Mouse (Mus musculus) natural killer cell, adult 2 months (primary cell): ENCODE measurements at regions not wholly inside any gene's neighbourhood (a gene's known extent, or its start where the extent isn't known, plus 50 kb on each side); places are given as distances from the start of the nearest gene placed in this dataset.
"Not testable (repeated sequence)": the region's sequence is repeated elsewhere in the genome, so short reads cannot be mapped to it uniquely, and the experiment has no call there.

Experiments used
- DNase-seq, 2 experiments: peaks; one replicate each; pipeline ENCODE4 v3.0.0; 2022; ENCODE audit warnings: low spot score in 2 of 2

DNA sequence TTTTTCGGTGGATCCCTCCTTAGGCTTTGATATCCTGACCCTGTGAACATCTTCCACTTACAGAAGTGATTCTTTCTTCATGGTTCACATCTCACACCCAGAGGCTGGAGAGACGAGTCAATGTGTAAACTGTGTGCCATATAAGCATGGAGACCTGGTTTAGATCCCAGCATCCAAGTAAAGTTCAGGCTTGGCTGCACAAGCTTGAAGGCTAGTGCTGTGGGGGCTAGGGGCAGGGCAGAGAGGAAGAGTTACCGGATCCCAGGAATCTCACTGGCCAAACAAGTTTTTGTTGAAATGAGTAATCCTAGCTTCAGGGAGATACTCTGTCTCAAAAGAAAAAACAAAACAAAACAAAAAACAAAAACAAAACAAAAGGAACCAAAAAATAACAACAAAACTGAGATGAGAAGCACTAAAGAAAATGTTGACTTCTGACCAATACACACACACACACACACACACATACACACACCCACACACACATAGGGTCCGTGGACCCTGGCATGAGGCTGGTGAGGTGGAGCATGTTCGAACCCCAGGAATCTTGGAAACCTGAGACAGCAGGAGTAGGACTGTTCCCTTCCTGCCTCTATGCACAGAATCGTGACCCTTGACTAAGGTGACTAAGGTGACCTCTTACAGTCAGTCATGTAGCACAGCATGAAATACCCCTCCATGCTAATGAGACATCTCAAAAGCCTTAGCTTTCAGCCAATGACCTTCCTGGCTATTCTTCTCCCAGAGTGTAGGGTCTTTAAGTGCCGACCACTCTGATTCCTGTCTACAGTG lies 55.2 kb downstream of the Gm12728 start:
- DNase-seq, result no peak

DNA sequence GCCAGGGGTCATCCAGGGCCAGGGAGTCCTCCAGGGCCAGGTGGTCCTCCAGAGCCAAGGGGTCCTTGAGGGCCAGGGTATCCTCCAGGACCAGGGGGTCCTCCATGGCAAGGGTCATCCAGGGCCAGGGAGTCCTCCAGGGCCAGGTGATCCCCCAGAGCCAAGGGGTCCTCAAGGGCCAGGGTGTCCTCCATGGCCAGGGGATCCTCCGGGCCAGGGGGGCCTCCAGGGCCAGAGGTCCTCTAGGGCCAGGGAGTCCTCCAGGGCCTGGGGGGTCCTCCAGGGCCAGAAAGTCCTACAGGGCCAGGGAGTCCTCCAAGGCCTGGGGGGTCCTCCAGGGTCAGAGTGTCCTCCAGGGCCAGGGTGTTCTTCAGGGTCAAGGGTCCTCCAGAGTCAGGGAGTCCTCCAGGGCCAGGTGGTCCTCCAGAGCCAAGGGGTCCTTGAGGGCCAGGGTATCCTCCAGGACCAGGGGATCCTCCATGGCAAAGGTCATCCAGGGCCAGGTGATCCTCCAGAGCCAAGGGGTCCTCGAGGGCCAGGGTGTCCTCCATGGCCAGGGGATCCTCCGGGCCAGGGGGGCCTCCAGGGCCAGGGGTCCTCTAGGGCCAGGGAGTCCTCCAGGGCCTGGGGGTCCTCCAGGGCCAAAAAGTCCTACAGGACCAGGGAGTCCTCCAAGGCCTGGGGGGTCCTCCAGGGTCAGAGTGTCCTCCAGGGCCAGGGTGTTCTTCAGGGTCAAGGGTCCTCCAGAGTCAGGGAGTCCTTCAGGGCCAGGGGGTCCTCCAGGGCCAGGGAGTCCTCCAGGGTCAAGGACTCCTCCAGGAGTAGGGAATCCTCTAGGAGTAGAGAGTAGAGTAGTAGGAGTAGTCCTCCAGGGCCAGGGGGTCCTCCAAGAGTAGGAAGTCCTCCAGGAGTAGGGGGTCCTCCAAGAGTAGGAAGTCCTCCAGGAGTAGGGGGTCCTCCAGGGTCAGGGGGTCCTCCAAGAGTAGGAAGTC lies 56.6 kb downstream of the Gm12728 start:
- DNase-seq, result not testable (repeated sequence)

DNA sequence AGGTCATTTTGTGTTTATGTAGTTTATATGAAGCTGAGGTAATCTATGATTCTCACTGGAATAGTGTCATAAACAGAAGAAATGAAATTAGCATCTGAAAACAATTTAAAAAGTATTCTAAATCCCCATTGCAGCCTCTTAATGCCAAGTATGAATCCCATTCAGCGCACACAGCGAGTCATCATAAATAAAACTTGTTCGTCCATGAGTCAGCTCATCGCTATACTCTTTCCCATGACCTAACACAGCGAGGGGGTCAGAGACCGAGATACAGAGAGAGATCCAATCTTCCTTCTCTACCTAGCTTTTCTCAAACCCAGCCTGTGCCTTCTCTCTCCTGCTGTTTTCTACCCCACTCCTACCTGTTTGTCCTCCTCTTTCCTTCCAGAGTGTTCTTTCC lies 63.4 kb downstream of the Gm12728 start:
- DNase-seq, result no peak

DNA sequence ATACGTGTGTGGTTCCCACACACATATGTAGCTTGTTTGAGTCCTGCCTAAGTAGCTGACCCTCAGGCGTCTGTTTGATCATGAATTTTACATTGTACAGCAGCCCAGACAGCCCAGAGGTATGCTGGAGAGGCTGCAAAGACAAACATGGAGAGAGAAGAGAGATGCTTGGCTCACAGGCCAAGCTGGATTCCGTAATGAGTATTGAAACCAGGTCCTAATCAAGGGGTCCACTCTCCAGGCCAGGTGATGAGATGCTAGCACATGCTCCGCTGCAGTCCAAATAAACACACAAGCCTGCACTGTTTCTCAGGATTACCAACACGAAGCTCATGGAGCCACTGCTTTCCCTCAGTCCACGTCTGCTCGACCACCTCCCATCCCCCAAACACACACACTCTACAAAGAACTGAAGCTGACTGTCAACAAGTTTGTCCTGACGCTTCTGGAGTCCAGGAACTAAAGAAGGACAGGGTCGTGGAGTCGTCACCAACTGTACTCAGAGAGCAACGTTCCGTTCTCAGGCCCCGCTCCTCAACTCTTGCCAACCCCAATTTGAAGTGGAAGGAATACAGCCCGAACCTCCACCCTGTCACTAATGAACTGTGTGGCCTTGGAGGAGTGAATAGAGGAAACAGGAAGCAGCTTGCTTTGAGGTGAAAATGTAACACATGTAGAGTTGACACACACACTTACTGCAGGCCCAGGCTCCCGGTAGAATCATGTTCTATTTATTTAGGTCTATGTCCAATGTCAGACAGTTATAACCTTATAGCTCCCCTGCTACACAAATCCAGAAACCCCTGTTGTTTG lies 69.6 kb downstream of the Gm12728 start:
- DNase-seq, result no peak

DNA sequence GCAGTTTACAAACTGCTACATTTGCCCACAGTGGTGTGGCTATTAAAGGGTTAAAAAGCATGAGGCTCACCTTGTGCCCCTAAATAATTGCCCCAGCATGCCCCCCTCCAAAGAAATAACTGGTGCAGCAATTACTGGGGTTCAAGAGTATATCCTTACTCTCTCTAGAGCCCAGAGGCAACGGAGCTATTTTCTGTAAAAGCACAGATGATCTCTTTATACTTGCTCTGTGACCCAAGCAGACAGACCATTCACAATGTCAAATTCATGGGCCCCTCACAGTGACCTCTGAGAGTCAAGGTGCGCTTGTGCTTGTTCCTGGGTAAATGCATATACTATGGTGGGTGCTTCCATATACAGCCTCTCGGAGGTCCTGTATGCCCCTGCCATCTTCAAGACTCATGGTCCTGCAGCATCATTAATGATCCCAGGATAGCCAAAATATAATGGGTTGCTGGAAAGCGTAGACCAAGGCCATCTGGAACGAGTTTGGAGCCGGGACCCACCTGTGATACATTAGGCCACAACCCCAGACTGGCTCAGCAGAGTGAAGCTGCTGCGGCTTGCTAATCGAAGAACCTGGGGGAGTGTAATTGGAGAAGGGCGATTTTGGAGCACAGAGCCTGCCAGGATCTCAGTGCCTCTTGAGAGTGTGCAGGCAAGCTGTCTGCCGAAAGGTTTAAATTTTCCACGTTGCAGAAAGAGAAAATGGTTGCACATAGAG lies 71.4 kb downstream of the Gm12728 start:
- no peak for DNase-seq

DNA sequence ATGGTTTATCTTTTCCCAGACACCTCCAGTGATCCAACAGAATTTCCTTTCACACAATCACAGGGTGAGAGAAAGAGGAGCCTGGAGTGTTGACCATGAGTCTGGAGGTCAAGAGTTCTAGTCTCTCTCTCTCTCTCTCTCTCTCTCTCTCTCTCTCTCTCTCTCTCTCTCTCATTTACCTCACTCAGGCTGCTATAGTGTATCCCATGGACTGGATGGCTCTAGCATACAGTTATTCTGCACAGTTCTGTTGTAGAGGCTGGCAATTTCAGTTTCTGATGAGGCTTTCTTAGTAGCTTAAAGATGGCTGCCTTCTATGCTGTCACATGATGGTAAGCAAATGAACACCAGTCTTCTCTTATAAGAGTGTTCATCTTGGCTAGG lies 72.0 kb downstream of the Gm12728 start:
- no peak for DNase-seq

DNA sequence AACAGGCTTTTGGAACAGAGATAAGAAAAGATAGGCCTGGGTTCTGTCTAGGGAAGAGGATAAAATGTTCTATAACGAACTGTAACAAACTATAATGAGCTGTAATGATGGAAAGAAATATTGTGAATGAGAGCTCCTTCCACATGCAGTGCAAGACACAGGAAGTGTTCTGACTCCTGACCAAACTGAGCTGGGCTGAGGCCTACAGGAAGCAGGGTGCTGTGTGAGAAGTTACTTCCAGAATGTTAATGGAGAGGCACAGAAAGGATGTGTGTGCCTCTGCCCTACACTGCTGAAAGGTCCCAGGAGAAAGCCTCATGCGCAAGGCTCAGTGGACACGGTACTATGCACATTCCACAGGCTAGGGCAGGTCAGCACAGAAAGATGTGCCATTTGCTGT lies 80.8 kb downstream of the Gm12728 start:
- no peak for DNase-seq

DNA sequence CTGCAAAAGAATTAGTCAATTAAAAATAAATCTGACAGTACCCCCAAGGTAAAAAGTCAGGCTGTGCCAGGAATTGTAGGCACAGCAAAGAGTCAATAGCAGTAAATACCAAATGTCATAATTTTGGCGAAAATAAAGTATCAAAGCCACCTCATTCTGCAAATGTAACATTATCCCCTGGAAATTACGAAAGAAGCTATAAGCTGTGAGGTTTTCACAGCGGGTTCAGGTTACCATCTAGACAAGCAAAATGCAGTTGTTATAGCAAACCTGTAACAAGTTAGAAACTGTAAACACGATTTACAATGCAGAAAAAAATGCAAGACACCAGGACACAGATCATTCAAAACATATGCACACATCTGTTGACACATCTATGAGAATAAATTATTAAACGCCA lies 87.6 kb downstream of the Gm12728 start:
- DNase-seq, result no peak

DNA sequence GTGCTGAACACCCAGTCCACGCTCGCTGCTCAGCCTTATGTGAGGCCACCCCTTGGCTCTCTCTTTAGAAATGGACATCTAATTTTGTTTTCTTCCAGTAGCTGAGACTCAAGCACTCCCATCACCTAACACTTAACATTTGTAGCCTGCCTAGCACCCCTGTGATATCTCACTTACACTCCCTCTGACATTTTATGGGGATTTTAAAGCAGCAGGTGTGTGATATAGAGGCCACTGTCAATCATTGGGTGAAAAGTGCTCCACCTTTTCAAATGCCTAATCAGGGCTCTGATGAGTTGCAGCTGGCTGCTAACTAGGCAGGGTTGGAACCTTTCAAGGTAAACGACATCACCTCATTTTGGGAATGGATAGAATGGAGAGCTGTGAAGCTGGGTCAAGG lies 90.2 kb downstream of the Gm12728 start:
- no peak for DNase-seq

DNA sequence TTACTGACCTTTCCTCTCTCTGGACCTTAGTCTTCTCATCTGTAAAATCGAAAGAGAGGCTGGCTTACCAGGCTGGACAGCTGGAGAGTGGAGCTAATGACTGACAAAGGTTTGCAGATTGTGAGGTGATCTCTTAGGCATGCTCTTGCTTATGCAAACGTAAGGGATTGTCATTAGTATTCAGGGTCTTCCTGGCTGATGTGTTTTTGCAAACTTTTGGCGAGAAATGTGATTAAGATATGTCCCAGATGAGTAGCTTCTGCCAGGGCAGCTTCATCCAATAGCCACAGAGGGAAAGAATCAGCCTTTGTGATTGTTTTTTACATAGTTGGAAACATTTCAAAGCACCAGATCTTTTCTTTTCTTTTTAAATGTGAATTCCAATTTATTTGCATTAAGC lies 95.1 kb downstream of the Gm12728 start:
- DNase-seq, result no peak

DNA sequence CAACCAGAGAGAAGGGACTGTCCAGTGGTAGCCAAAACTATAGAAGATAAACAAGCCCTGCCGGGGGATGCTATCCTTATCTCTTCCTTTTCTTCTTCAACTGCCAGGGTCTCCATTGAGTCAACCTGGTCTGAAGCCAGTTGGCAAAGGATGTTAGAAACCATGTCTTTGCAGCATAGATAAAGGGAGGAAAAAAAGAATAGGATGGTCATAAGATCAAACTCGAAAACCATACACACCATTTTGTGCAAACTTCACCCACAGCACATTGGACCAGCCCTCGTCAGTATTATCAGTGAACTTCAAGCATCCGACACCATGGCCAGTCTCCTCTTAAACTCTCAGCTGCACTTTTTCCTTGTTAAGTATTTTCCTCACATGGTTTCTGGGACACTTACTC lies 101.8 kb downstream of the Gm12728 start:
- DNase-seq, result no peak

DNA sequence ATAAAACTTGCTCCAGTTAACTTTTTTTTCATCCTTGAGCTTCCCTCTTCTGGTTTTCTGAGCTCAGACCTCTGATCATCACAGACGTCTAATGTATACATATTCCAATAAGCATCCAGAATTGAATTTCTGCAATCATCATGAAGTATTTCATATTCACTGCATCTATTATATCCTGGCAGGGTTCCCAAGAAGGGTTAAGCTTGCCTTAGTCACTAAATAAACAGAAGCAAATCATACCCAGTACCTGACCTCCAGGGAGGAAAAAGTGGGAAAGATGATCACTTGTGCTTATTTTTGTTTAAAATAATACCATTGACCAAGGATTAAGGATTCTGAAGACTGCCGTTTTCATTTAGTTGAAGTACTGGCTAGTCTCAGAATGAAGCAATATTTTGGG lies 102.4 kb downstream of the Gm12728 start:
- no peak for DNase-seq

DNA sequence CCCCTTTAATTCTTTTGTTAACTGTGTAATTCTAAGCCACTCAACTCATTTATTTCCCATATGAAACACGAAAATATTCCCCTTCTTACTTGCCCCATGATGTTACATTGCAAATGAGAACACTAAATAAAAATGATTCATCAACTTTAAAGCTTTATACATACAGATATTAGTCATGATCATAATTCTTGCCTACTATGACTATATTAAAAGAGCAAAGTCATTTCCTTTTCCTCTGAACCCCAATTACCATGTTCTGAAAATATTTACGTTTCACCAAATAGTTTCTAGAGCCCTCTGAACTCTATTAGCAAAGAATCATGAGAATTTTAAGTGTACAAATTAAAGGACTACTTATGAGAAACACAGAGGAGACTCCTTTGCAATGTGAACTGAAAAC lies 105.4 kb downstream of the Gm12728 start:
- DNase-seq, result no peak

DNA sequence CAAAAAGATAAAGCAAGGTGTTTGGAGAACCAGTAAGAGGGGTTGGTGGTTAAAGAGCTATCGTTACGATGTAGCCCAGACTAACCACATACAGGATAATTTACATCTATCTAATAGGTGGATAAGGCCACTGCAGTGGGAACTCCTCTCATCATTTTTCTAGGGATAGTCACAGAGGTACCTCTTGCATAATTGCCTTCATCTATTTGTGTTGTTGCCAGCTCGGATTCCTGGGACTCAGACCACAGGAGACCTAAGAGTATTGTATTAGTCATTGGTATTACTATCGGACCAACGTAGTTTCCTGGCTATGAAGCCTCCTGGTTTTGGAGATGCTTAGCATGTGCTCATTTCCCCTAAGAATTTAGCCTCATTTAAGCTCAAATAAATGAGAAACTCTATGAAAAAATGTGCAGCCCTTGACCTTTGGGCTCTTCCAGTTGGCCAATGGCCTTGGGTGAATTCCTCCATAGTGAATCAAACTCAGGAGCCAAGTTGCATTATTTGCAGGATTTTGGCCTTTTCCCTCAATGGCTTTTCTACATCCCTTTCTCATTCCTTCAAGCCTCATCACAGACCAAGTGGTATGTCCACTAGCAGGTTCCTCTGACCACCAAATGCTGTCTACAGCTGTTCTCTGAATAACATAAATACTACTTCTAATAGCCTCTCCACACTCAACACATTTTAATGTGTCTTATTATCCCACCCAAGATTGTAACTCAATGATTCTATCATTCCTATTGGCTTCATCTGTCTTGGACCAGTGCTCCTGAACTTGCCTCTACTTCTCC lies 108.6 kb downstream of the Gm12728 start:
- no peak for DNase-seq

DNA sequence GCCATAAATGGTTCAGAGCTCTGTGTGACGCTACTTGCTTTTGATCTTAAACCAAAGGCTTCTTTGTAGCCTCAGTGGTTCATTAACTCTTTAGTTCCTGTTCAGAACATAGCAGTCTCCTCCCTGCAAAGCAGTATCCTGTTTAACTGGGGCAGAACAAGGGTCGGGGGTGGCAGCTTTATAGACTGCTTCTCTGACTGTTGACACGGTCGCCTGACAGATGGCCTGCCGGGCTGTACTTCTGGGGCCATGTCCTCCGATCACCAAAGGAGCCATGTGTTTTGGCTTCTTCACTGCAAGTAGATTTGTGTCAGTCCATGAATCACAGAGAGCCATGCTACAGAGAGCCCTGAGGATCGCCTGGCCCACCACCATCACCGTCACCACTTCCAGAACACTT lies 115.2 kb downstream of the Gm12728 start:
- DNase-seq, result no peak

DNA sequence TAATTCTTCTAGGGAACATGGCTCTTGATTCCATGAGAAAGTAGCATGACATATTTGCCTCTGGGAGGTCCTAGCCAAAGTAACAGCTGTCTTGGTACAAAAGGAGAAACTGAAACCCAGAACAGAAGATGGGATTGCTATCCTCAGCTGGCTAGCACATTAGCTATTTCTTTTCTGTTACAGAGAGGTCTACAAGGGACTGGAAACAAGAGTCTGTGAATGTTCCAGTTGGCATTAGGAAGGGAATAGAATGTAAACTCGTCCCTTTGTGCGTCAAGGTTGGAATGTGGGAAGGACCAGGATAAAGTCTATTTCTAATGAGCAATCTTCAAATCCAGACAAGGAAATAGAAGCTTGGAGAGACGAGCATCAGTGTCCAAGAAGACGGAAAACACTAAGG lies 116.7 kb downstream of the Gm12728 start:
- DNase-seq, result no peak

DNA sequence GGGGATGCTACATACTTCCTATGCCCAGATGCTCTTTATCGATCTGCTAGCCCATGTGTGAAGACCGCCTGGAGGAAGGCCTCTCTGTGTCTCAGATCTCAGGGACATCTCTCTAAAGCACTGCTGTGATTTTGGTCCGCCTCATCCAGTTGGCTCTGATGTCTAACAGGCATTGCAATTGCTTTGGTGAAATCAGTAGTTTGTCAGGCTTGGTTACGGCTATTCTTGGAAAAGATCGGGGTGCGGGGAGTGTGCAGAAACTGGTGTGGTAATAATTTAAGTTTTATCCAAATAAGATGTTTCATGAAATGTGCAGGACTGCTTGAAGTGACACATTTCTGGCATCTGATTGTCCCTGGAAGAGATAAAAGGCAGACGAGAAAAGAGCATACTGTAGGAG lies 117.9 kb downstream of the Gm12728 start:
- no peak for DNase-seq

DNA sequence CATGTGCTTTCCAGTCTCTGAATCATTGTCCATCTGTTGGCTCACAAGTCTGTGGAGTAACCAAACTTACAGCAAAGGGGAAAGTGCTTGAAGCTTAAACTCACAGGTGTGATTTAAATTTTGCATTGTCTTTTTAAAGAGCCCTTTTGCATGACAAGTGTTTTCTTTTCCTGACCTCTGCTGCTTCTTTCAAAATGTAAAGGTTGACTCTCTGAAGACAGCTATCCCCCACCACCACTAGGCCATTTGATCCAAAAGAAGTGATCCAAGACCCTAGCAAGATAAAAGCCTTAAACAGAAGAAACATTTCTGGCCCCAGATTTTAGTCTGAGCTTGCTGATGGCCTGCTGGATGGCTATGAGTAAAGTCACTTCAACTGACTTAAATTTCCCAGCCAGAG lies 118.6 kb downstream of the Gm12728 start:
- DNase-seq, result no peak

DNA sequence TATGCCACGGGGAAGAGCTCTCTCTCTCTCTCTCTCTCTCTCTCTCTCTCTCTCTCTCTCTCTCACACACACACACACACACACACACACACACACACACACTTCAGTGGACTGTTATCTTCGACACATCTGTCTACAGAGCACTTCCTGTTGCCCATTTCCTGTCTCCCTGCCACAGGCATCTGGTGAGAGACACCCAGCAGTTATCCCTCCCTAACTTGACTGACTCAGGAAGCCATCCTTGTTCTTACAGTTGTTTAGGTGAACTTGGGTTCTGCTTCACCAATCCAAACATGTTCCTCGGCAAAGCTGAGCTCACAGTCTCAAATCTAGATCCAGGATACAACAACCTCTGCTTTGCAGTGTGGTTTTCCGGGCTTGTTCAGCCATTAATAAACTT lies 119.6 kb downstream of the Gm12728 start:
- no peak for DNase-seq

DNA sequence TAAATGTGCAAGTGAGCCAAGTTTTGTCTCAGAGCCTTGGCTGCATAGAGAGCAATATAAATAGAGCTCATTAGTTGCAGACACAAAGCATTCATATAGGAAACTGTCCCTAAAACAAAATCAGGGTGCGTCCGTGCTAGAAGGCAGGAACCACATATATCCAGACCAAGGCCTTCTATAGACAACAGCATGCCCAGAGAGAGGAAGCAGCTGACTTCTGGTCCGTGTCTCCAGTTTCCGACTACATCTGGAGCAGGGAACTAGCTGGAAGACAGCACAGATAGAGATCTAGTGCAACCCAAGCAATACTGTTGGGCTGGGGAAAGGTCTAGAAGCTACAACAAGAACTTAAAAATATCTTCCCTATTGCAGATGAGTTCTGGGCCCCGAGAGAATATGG lies 121.0 kb downstream of the Gm12728 start:
- DNase-seq, result no peak

DNA sequence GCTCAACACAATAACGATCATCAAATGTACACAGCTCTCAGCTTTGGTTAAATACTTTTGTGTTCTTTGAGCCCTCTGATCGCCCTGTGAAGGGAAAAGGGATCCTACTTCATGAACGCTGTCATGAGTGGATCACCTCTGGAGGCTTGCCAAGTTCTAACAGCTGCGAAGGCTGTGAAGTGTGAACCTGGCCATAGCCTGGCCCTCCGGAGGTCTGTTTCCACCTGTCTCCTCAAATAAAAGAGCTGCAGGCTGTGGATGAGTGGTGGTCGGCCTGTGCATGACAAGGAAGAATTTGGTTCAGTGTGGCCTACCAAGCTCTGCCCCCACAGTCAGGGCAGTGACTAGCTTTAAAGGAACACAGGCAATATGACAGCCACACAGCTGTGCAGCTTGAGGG lies 122.0 kb downstream of the Gm12728 start:
- DNase-seq, result no peak
